Mouse (Mus musculus): Measurements from ENCODE around the gene Olfr1367.

DNA sequence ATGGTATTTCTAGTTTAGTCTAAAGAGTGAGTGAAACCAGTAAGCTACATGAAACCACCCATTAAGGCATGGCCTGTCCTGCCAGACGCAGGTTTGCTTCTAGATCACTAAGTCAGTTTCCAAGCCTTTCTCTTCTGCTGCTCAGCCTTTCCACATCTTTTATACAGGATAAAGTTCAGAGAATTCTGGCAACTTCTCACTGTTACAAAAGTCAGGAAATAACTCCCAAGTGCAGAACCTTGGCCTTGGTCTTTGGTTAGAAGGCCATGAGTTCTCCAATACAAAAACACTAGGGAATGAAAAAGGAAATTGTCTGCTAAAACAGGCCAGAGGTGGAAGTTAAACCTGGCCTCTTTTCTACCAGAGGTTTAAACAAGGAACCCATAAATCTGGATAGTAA lies 48.5 kb downstream of the Olfr1367 start:
- TF ChIP-seq CTCF (IDR thresholded peaks at IDR 0.05; ENCODE audit: low read depth) (no peak), EP300 (IDR thresholded peaks at IDR 0.05; ENCODE audit: low read depth) (no peak)

Data from heart, postnatal 0 days (tissue).